Mouse (Mus musculus): ENCODE data around the gene Olfr531. TPM values are rescaled to one million over a fixed set of nuclear protein-coding genes. Genes with fewer than 3 reads are reported as not detected.

Gene Olfr531
- total RNA-seq (2014; fragmentation: Nextera tagmentation), result not detected in 2 replicates
- total RNA-seq (2017), result not detected in 2 replicates

GRCm38 (mm10) chr7:140402818-140403217 lies at the start of gene Olfr531:
TSS of gene Olfr531 (minus strand) at chr7:140402918.
- ATAC-seq (replicated peaks; ENCODE audit: low FRiP score, low TSS enrichment, poor library complexity, severe bottlenecking), result no peak

- ATAC-seq (replicated peaks; ENCODE audit: low FRiP score, low TSS enrichment, poor library complexity, severe bottlenecking), result no peak
These were observed 40.4 kb upstream of the Olfr531 start for GRCm38 (mm10) chr7:140443141-140443540.

- ATAC-seq (replicated peaks; ENCODE audit: low FRiP score, low TSS enrichment, poor library complexity, severe bottlenecking), result no peak
These were observed 18.8 kb upstream of the Olfr531 start, which contains the start of gene Olfr532 for GRCm38 (mm10) chr7:140421539-140421938. TSS of gene Olfr532 (minus strand) at chr7:140421639.

- ATAC-seq (replicated peaks; ENCODE audit: low FRiP score, low TSS enrichment, poor library complexity, severe bottlenecking), result no peak
These were observed 25.8 kb downstream of the Olfr531 start for GRCm38 (mm10) chr7:140376911-140377310.

- no peak for ATAC-seq (replicated peaks; ENCODE audit: low FRiP score, low TSS enrichment, poor library complexity, severe bottlenecking)
These were observed 26.5 kb downstream of the Olfr531 start, which contains the start of gene Olfr530 for GRCm38 (mm10) chr7:140376231-140376630. TSS of gene Olfr530 (minus strand) at chr7:140376331.

- no peak for ATAC-seq (replicated peaks; ENCODE audit: low FRiP score, low TSS enrichment, poor library complexity, severe bottlenecking)
These were observed 28.4 kb downstream of the Olfr531 start for GRCm38 (mm10) chr7:140374300-140374699.

- no peak for ATAC-seq (replicated peaks; ENCODE audit: low FRiP score, low TSS enrichment, poor library complexity, severe bottlenecking)
These were observed 41.1 kb downstream of the Olfr531 start, which contains the start of gene Olfr60 for GRCm38 (mm10) chr7:140361571-140361970. TSS of gene Olfr60 (minus strand) at chr7:140361671.

Other genes starting within 250 kb of the Olfr531 start
- gene Sprn, start 248.0 kb downstream of the Olfr531 start, total RNA-seq (2014; fragmentation: Nextera tagmentation), result 0.83 TPM in 1 of 2 replicates, not detected in the other
- not detected in 2 replicates for gene Sprn, start 248.0 kb downstream of the Olfr531 start, total RNA-seq (2017)
- gene Olfr522, start 238.2 kb downstream of the Olfr531 start, total RNA-seq (2014; fragmentation: Nextera tagmentation), result not detected in 2 replicates
- gene Olfr522, start 238.2 kb downstream of the Olfr531 start, total RNA-seq (2017), result not detected in 2 replicates
- gene Olfr523, start 229.7 kb downstream of the Olfr531 start, total RNA-seq (2014; fragmentation: Nextera tagmentation), result not detected in 2 replicates
- not detected in 2 replicates for gene Olfr523, start 229.7 kb downstream of the Olfr531 start, total RNA-seq (2017)
- not detected in 2 replicates for gene Olfr524, start 197.0 kb downstream of the Olfr531 start, total RNA-seq (2014; fragmentation: Nextera tagmentation)
- not detected in 2 replicates for gene Olfr524, start 197.0 kb downstream of the Olfr531 start, total RNA-seq (2017)
- gene Cd163l1, start 184.7 kb downstream of the Olfr531 start, total RNA-seq (2014; fragmentation: Nextera tagmentation), result not detected in 2 replicates
- gene Cd163l1, start 184.7 kb downstream of the Olfr531 start, total RNA-seq (2017), result 0.19 TPM in 1 of 2 replicates, not detected in the other
- gene 5830411N06Rik, start 155.6 kb downstream of the Olfr531 start, total RNA-seq (2014; fragmentation: Nextera tagmentation), result not detected in 2 replicates
- gene 5830411N06Rik, start 155.6 kb downstream of the Olfr531 start, total RNA-seq (2017), result not detected in 2 replicates
- gene Olfr525, start 82.1 kb downstream of the Olfr531 start, total RNA-seq (2014; fragmentation: Nextera tagmentation), result not detected in 2 replicates
- gene Olfr525, start 82.1 kb downstream of the Olfr531 start, total RNA-seq (2017), result not detected in 2 replicates
- not detected in 2 replicates for gene Olfr527, start 68.9 kb downstream of the Olfr531 start, total RNA-seq (2014; fragmentation: Nextera tagmentation)
- not detected in 2 replicates for gene Olfr527, start 68.9 kb downstream of the Olfr531 start, total RNA-seq (2017)
- not detected in 2 replicates for gene Olfr60, start 41.2 kb downstream of the Olfr531 start, total RNA-seq (2014; fragmentation: Nextera tagmentation)
- not detected in 2 replicates for gene Olfr60, start 41.2 kb downstream of the Olfr531 start, total RNA-seq (2017)
- gene Olfr530, start 26.6 kb downstream of the Olfr531 start, total RNA-seq (2014; fragmentation: Nextera tagmentation), result not detected in 2 replicates
- not detected in 2 replicates for gene Olfr530, start 26.6 kb downstream of the Olfr531 start, total RNA-seq (2017)
- gene Olfr532, start 18.7 kb upstream of the Olfr531 start, total RNA-seq (2014; fragmentation: Nextera tagmentation), result not detected in 2 replicates
- not detected in 2 replicates for gene Olfr532, start 18.7 kb upstream of the Olfr531 start, total RNA-seq (2017)
- not detected in 2 replicates for gene Olfr533, start 60.5 kb upstream of the Olfr531 start, total RNA-seq (2014; fragmentation: Nextera tagmentation)
- not detected in 2 replicates for gene Olfr533, start 60.5 kb upstream of the Olfr531 start, total RNA-seq (2017)
- gene Olfr535, start 81.3 kb upstream of the Olfr531 start, total RNA-seq (2014; fragmentation: Nextera tagmentation), result not detected in 2 replicates
- gene Olfr535, start 81.3 kb upstream of the Olfr531 start, total RNA-seq (2017), result not detected in 2 replicates
- gene Olfr536, start 104.5 kb upstream of the Olfr531 start, total RNA-seq (2014; fragmentation: Nextera tagmentation), result not detected in 2 replicates
- not detected in 2 replicates for gene Olfr536, start 104.5 kb upstream of the Olfr531 start, total RNA-seq (2017)
- gene Olfr538, start 165.0 kb upstream of the Olfr531 start, total RNA-seq (2014; fragmentation: Nextera tagmentation), result not detected in 2 replicates
- not detected in 2 replicates for gene Olfr538, start 165.0 kb upstream of the Olfr531 start, total RNA-seq (2017)
- not detected in 2 replicates for gene Olfr46, start 198.4 kb upstream of the Olfr531 start, total RNA-seq (2014; fragmentation: Nextera tagmentation)
- not detected in 2 replicates for gene Olfr46, start 198.4 kb upstream of the Olfr531 start, total RNA-seq (2017)
- gene Olfr61, start 226.1 kb upstream of the Olfr531 start, total RNA-seq (2014; fragmentation: Nextera tagmentation), result not detected in 2 replicates
- gene Olfr61, start 226.1 kb upstream of the Olfr531 start, total RNA-seq (2017), result not detected in 2 replicates
- not detected in 2 replicates for gene Olfr53, start 243.5 kb upstream of the Olfr531 start, total RNA-seq (2014; fragmentation: Nextera tagmentation)
- not detected in 2 replicates for gene Olfr53, start 243.5 kb upstream of the Olfr531 start, total RNA-seq (2017)

Measured in megakaryocyte-erythroid progenitor cell, adult 5-6 weeks (primary cell).